Mouse (Mus musculus) brain, embryonic 14.5 days (tissue): ENCODE data around the gene Ptpn14. TPM values are rescaled to one million over a fixed set of nuclear protein-coding genes. Genes with fewer than 3 reads are reported as not detected.

Experiments
- DNase-seq: peaks from one replicate; pipeline ENCODE4 v3.0.0-alpha.2; 2011; ENCODE audit warnings: low read depth
- CTCF ChIP-seq: fragments of 200-500 bp; IDR thresholded peaks from 2 replicates; pipeline ENCODE4 v1.5.1; 2012; ENCODE audit warnings: inconsistent platforms, mild to moderate bottlenecking, moderate library complexity, borderline replicate concordance; ENCODE audit not compliant: insufficient read depth, insufficient read length; ENCODE audit errors: extremely low read depth
- POLR2A ChIP-seq: fragments of 200-500 bp; IDR thresholded peaks from 2 replicates; pipeline ENCODE4 v1.6.1; 2012; ENCODE audit warnings: mild to moderate bottlenecking, inconsistent platforms, borderline replicate concordance; ENCODE audit not compliant: poor library complexity, insufficient read depth, insufficient read length, severe bottlenecking; ENCODE audit errors: extremely low read depth
- polyA plus RNA-seq: library from polyadenylated mRNA; depleted of rRNA; stranded (reverse); fragments of >200 nt; gene quantifications from 2 replicates; pipeline ENCODE4 v1.2.3, GENCODE M21; 2012

Ptpn14 gene
- polyA plus RNA-seq, 1 experiment, result 4.9 TPM

DNA sequence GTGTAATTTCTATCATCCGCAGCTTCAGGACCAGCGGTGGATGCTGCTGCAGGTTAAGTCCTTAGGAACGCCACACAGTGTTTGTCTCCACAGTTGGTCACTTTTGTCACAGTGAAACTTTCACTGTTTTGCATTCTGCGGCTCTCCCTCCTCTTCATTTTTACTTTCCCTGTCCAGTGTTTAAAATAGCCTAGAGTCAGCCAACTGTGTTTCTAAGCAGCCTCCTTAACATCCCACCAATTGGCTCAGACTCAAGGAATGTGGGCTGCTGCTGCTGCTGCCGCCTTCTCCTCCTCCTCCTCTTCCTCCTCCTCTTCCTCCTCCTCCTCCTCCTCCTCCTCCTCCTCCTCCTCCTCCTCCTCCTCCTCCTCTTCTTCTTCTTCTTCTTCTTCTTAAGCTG lies 22.2 kb downstream of the Ptpn14 start:
- no peak for DNase-seq
- TF ChIP-seq POLR2A, result no peak
- no peak for TF ChIP-seq CTCF

DNA sequence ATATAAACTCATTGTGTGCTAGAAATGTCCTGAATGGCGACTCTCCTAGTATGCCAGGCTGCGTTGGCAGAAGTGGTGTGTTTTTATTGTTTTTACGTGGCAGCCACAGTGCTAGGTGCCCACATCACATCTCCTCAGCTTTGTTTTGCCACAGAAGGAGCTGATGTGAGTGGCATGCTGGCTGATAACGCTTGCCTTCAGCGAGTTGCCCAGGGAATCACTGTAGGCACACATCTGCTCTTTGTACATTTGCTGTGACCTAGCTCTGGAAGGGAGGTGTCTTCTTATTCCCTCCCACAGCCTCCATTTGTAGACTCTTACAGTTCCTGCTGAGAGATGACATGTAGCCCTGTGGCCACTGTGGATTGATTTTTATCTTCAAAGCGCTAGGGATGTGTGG lies 24.2 kb downstream of the Ptpn14 start:
- no peak for DNase-seq
- TF ChIP-seq CTCF, result no peak
- TF ChIP-seq POLR2A, result no peak

DNA sequence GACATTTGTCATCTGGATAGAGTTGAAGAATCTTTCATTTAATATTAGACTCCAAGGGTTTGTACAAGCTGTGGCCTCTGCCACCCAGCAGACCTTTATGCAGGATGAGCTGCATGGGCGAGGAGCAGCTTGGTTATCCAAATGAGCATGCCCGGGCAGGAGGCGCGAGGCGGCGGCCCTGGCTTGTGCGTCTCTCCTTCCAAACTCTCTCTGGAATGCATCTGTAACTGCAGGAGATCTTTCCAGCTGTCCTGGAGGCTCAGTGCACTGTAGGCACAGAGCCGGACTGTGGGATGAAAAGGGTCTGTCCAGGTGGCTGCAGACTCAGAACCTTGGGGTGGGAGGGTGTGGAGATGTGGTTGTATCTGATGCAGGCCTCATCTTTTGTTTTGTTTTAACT lies 27.0 kb downstream of the Ptpn14 start:
- TF ChIP-seq CTCF (no peak), POLR2A (no peak)
- peak; percentile 19 for DNase-seq

DNA sequence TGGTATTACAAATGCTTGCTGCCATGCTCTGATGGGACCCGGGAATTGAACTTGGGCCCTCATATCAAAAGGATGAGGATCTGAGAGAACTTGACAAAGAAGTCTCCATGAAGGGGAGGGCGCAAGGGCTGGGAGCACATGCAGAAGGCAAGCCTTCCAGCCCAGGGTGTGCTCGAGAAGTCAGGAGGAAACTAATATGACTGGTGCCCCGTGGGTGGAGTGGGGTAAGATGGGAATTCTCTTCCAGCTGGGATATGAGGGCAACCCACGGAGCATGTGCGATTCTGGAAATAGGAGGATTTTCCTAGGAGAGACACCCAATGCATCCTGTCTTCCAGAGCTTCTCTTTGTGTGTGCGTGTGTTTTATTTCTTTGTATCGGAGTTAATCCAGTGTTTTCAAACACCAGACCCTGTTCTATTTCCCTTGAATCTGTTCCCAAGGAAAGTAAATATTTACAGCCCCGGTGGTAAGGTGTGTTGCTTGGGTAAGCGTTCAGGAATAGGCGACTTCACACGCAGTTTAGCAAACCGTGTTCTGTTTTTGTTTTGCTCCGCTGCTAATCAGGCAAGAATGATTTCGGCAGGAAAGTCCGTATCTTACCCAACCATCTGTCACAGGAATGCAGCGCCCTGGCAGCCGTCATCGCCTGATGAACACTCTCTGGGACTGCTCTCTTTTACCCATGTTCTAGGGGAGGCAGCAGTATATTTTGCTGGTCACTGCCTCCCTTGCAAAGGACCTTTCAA lies 28.4 kb downstream of the Ptpn14 start:
- TF ChIP-seq CTCF, result no peak
- TF ChIP-seq POLR2A, result no peak
- DNase-seq, result peak; percentile 79

DNA sequence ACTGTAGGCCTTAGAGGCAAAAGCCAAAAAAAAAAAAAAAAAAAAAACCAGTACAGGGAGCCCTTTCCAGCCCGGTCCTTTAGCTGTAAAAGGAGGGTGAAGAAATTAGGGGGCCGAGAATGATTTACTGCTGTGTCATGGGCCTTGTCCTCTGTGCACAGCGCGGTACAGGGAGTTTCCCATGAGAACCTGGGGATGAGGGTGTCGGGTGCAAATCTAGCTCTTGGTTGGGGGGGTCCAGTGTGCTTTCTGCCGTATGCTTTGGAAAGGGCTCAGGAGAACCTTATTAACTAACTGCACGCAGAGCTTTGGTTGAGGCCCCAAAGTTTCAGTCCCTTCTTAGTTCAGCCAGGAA lies 29.0 kb downstream of the Ptpn14 start:
- no peak for DNase-seq

DNA sequence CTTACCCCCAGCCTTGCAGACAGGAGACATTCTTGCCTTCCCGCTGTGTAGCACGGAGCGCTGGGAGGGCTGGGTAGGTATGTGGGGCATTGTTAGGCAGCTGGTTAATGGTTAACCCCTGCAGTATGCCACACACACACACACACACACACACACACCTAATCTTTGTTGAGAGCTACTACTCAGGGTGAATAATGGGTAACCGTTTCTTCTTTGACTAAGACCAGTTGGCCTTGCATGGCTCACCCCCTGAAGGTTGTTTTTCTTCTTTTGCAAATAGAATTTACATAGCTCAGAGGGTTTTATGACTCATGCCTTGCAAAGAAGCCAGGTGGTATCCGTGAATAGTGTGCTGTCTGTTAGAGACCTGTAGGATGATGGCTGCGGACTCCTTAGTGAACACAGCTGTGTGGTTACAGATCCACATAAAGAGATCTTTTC lies 33.5 kb downstream of the Ptpn14 start:
- peak; percentile 23 for DNase-seq
- no peak for TF ChIP-seq CTCF
- no peak for TF ChIP-seq POLR2A

More for the DNA sequence above, 29.0 kb downstream of the Ptpn14 start:
- TF ChIP-seq CTCF (no peak), POLR2A (no peak)

DNA sequence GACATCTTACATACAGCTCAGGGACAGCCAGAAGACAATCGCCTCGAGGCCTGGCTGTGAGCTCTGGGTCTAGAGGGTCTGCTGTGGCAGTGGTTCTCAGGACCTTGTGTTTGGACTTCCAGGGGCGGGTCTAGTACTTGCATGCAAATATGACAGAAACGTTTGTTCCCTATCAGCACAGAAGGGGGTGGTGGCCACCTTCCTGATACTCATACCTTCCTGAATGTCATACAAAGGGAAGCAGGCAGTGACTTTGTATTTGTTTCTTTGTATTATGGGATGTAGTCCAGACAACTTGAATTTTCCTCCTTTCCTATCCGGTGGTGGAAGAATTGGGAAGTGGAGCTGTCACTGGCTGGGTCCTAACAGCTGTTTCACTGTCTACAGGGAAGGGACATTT lies 36.2 kb downstream of the Ptpn14 start:
- TF ChIP-seq CTCF (no peak), POLR2A (no peak)
- DNase-seq, result no peak

DNA sequence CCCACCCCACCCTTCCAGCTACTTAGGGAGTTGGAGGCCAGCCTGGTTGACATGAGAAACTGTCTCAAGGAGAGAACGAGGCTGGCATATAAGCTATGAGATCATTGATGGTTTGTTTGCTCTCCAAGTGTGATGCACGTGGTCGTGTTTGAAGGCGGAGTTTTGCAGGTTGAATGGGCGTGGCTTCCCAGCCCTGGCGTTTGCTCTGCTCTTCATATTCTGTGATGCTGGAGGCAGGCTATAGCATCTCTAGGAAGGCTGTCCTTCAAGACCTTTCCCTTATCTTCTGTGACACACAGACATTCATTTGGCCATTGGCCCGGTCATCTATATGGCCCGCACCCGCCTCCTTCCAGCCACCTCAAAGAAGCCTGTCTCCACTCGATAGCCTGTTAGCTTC lies 39.1 kb downstream of the Ptpn14 start:
- no peak for DNase-seq
- TF ChIP-seq POLR2A (no peak), CTCF (no peak)

DNA sequence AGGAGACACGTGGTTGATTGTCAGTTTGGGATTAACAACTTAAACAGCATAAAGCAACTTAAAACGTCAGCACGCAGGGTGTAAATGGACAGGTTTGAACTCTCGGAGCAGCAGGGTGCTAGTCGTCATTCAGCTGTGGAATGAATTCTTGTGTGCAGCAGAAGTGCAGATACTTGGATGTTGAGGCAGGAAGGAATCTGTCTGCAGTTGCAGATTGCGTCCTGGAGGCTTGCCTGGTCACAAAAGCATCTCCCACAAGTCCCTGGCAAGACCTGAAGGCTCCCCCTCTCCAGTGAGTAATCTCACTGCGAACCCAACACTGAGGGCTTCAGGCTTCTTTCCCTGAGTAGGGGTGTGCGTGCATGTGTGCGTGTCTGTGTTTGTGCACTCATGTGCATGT lies 39.8 kb downstream of the Ptpn14 start:
- TF ChIP-seq POLR2A (no peak), CTCF (no peak)
- no peak for DNase-seq

DNA sequence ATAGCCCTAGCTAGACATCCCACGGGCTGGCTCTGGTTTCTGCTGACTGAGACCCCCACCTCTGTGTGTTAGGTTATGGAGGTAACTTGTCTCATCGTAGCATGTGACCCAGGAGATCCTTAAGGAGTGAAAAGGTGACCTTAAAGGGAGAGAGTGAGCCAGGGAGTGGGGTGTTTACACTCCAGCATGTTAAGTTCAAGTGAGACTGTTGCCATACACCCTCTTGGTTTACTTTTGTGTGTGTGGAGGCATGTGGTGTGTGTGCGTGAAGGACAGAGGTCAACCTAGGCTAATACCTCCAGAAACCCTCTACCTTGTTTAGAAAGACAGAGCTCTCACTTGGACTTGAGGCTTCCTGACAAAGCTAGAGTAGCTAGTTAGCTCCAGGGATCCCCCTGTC lies 42.4 kb downstream of the Ptpn14 start:
- DNase-seq, result no peak
- TF ChIP-seq CTCF (no peak), POLR2A (no peak)

DNA sequence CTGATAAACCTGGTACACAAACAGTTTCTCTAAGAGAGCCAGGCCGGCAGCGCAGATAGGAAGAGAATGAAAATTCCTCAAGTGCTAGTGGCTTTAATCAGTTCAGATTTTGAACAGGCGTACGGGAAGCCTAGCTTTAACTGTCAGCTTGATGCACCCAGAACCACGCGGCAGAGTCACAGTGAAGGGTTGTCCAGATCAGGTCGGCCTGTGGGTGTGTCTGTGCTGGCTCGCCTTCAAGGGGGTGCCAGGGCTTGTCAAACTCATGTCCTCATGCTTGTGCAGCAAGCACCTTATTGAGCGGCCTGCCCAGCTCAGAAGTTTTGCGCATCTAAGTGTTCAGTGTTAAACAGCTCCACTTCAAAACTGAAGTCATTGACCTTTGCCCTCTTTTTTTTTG lies 44.6 kb downstream of the Ptpn14 start:
- no peak for DNase-seq
- TF ChIP-seq CTCF (no peak), POLR2A (no peak)

DNA sequence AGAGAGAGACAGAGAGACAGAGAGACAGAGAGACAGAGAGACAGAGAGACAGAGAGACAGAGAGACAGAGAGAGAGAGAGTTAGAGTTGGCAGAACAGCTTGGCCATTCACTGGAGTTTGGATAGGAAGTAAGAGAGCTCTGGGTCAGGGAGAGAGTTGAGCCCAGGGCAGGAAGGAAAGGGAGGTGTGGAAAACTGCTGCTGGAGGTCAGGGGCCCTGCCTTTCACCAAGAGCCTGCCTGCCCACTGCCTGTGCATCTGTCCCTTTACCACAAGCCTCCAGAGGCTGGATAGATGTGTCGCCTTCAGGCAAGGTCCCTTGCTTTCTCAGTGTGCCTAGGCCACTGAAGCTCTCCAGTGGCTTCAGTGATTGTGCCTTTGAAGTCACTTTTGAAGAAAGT lies 46.7 kb downstream of the Ptpn14 start:
- DNase-seq, result no peak
- TF ChIP-seq CTCF (no peak), POLR2A (no peak)

DNA sequence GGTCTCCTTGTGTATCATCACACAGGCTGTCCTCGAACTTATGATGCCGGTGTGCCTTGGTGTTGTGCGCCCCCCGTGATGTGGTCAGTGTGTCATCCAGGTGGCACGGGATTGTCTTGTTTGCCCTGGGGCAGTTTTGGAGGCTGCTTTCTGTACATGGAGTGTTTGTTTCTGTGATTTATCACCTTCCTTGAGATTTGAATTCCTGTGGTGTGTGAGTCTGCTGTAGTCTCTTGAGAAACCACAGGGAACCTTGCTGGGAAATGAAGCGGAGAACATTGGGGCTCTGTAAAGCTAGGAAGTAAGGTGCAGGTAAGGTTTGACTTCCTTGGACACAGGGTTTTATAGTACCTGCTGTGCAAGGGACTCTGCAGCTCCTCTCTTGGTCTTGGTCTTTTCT lies 49.1 kb downstream of the Ptpn14 start:
- no peak for DNase-seq

DNA sequence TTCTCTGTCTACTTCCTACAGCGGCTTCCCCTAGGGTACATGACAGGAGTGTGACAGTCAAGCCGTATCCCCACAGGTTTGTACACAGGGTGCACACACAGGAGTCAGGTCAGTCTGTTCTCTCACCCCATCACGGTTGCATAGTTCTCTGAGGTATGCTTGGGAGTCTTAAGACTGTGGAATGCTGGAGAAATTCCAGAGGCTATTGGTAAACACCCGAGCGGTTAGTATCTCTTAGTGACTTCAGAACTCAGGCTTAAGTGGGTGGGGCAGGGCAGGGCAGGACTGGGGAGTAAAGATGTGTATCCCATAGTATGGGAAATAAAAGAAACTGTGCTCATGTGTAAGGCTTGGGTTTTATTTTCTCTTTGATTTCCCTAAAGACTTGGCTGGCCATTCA lies 50.3 kb downstream of the Ptpn14 start:
- DNase-seq, result no peak
- TF ChIP-seq CTCF (no peak), POLR2A (no peak)

More for the DNA sequence above, 49.1 kb downstream of the Ptpn14 start:
- TF ChIP-seq POLR2A, result no peak
- no peak for TF ChIP-seq CTCF
